Mouse (Mus musculus): ENCODE measurements around the gene Rpl37. TPM values are rescaled to one million over a fixed set of nuclear protein-coding genes. Genes with fewer than 3 reads are reported as not detected.

Rpl37 gene
- total and polyA plus RNA-seq, 3 experiments, result 646 to 1,787 (median 1,083) TPM

- Histone ChIP-seq H3K9ac (ENCODE audit: insufficient read depth, low read depth) (no peak overlapping the region), H3K4me3 (replicated peaks in 1 of 3; ENCODE audit: low read depth in 2 of 3, low read length in 2 of 3, poor library complexity in 1 of 3) (no peak overlapping the region), H3K4me1 (ENCODE audit: control insufficient read depth in 1 of 2, insufficient read depth in 2 of 2) (peaks cover under 1 to 12% of the 10 kb centered on the region in 2 experiments; a peak in 3 of 4 replicates), H3K9me3 (replicated peaks; ENCODE audit: low read length) (no peaks in the 10 kb centered on the region), H3K4me2 (ENCODE audit: insufficient read depth, low read depth, poor library complexity, severe bottlenecking) (no peak overlapping the region), H3K79me2 (replicated peaks; ENCODE audit: control insufficient read depth, extremely low read depth, insufficient read depth, poor library complexity, severe bottlenecking) (peaks cover 2% of the 10 kb centered on the region), H3K27me3 (replicated peaks) (no peaks in the 10 kb centered on the region), H3K27ac (ENCODE audit: insufficient read depth, low read depth) (no peak overlapping the region), H3K36me3 (replicated peaks in 1 of 2; ENCODE audit: control insufficient read depth in 1 of 2, insufficient read depth in 1 of 2, low read length in 1 of 2) (no peaks in the 10 kb centered on the region)
- DNase-seq (ENCODE audit: extremely low read depth), result no peak
- TF ChIP-seq ZC3H11A (IDR thresholded peaks at IDR 0.05; ENCODE audit: low read depth, low read length) (no peak), CTCF (conservative IDR thresholded peaks at IDR 0.05 in 1 of 2, IDR thresholded peaks at IDR 0.05 in 1 of 2; ENCODE audit: low read depth in 2 of 2, low read length in 2 of 2) (no peak), HCFC1 (IDR thresholded peaks at IDR 0.05; ENCODE audit: low read depth, low read length) (no peak), GABPA (IDR thresholded peaks at IDR 0.05; ENCODE audit: insufficient replicate concordance, low read depth, low read length) (no peak), SMC3 (IDR thresholded peaks at IDR 0.05; ENCODE audit: low read depth, low read length) (no peak), ZKSCAN1 (IDR thresholded peaks at IDR 0.05; ENCODE audit: borderline replicate concordance, low read depth, low read length) (no peak), MAZ (IDR thresholded peaks at IDR 0.05; ENCODE audit: low read depth, low read length) (no peak), IRF4 (IDR thresholded peaks at IDR 0.05; ENCODE audit: low read depth, low read length) (no peak), MAX (IDR thresholded peaks at IDR 0.05; ENCODE audit: low read length) (no peak), SIN3A (IDR thresholded peaks at IDR 0.05; ENCODE audit: low read length) (no peak), BHLHE40 (IDR thresholded peaks at IDR 0.05; ENCODE audit: low read depth, low read length) (no peak), USF2 (conservative IDR thresholded peaks at IDR 0.05; ENCODE audit: low read depth, low read length) (no peak)
- in situ Hi-C loops (cut with MboI; ENCODE audit: low pct_ligation_motif_present, low pct_unique_long_range_greater_than_20kb, low sequenced_read_pairs), result no loop called here
- dilution Hi-C loops (cut with MboI; ENCODE audit: extremely low pct_ligation_motif_present, extremely low pct_unique_long_range_greater_than_20kb, low sequenced_read_pairs), result no loop called here
These were observed 23.4 kb downstream of the Rpl37 start for GRCm38 (mm10) chr15:5139863-5140262.

GRCm38 (mm10) chr15:5140357-5140756 lies 23.9 kb downstream of the Rpl37 start:
- dilution Hi-C loops (cut with MboI; ENCODE audit: extremely low pct_ligation_motif_present, extremely low pct_unique_long_range_greater_than_20kb, low sequenced_read_pairs) (no loop called here), in situ Hi-C loops (cut with MboI; ENCODE audit: low pct_ligation_motif_present, low pct_unique_long_range_greater_than_20kb, low sequenced_read_pairs) (no loop called here)
- H3K27ac ChIP-seq (ENCODE audit: insufficient read depth, low read depth), result no peak overlapping the region
- peaks cover 5 to 17% of the 10 kb centered on the region in 2 experiments for H3K4me1 ChIP-seq (ENCODE audit: control insufficient read depth in 1 of 2, insufficient read depth in 2 of 2)
- H3K9ac ChIP-seq (ENCODE audit: insufficient read depth, low read depth), result no peak overlapping the region
- no peak for TF ChIP-seq RAD21 (IDR thresholded peaks at IDR 0.05; ENCODE audit: low read depth, low read length)
- TF ChIP-seq KAT2A (IDR thresholded peaks at IDR 0.05; ENCODE audit: insufficient replicate concordance, low read length), result no peak
- TF ChIP-seq ETS1 (conservative IDR thresholded peaks at IDR 0.05; ENCODE audit: low read depth, low read length), result no peak
- TF ChIP-seq ZNF384 (IDR thresholded peaks at IDR 0.05; ENCODE audit: low read depth, low read length), result no peak
- no peak for TF ChIP-seq CHD2 (IDR thresholded peaks at IDR 0.05; ENCODE audit: low read length)
- TF ChIP-seq PAX5 (IDR thresholded peaks at IDR 0.05; ENCODE audit: low read length), result no peak
- no peak for TF ChIP-seq POLR2AphosphoS2 (IDR thresholded peaks at IDR 0.05; ENCODE audit: low read depth, low read length)
- no peak for TF ChIP-seq RCOR1 (conservative IDR thresholded peaks at IDR 0.05; ENCODE audit: low read depth, low read length)
- no peak for TF ChIP-seq USF2 (conservative IDR thresholded peaks at IDR 0.05; ENCODE audit: low read depth, low read length)
- TF ChIP-seq USF1 (IDR thresholded peaks at IDR 0.05; ENCODE audit: low read depth, low read length), result no peak
- TF ChIP-seq UBTF (IDR thresholded peaks at IDR 0.05; ENCODE audit: low read depth, low read length), result no peak
- TF ChIP-seq JUN (IDR thresholded peaks at IDR 0.05; ENCODE audit: insufficient read depth, low read depth, low read length), result no peak
- TF ChIP-seq MAX (IDR thresholded peaks at IDR 0.05; ENCODE audit: low read length), result no peak
- no peak for TF ChIP-seq E2F4 (IDR thresholded peaks at IDR 0.05; ENCODE audit: insufficient replicate concordance, low read depth, low read length)
- TF ChIP-seq HCFC1 (IDR thresholded peaks at IDR 0.05; ENCODE audit: low read depth, low read length), result no peak
- TF ChIP-seq CHD1 (IDR thresholded peaks at IDR 0.05; ENCODE audit: low read depth, low read length), result no peak
- TF ChIP-seq MXI1 (IDR thresholded peaks at IDR 0.05; ENCODE audit: low read depth, low read length), result no peak
- TF ChIP-seq SIN3A (IDR thresholded peaks at IDR 0.05; ENCODE audit: low read length), result no peak
- TF ChIP-seq BHLHE40 (IDR thresholded peaks at IDR 0.05; ENCODE audit: low read depth, low read length), result no peak
- no peak for TF ChIP-seq GABPA (IDR thresholded peaks at IDR 0.05; ENCODE audit: insufficient replicate concordance, low read depth, low read length)
- peaks cover 7% of the 10 kb centered on the region for H3K79me2 ChIP-seq (replicated peaks; ENCODE audit: control insufficient read depth, extremely low read depth, insufficient read depth, poor library complexity, severe bottlenecking)
- no peak overlapping the region for H3K4me2 ChIP-seq (ENCODE audit: insufficient read depth, low read depth, poor library complexity, severe bottlenecking)
- peaks cover 0 to 2% of the 10 kb centered on the region in 2 experiments for H3K36me3 ChIP-seq (replicated peaks in 1 of 2; ENCODE audit: control insufficient read depth in 1 of 2, insufficient read depth in 1 of 2, low read length in 1 of 2)
- DNase-seq (ENCODE audit: extremely low read depth), result no peak
- H3K4me3 ChIP-seq (replicated peaks in 1 of 3; ENCODE audit: low read depth in 2 of 3, low read length in 2 of 3, poor library complexity in 1 of 3), result no peak overlapping the region
- H3K27me3 ChIP-seq (replicated peaks), result no peaks in the 10 kb centered on the region
- no peaks in the 10 kb centered on the region for H3K9me3 ChIP-seq (replicated peaks; ENCODE audit: low read length)

All from CH12.LX (cell line).